Mouse (Mus musculus) common myeloid progenitor, adult 5-6 weeks (primary cell): ENCODE measurements around the gene Ubr7. TPM values are rescaled to one million over a fixed set of nuclear protein-coding genes. Genes with fewer than 3 reads are reported as not detected.

Experiments
- ATAC-seq: replicated peaks from 2 replicates; pipeline ENCODE4 v1.8.0; 2016; ENCODE audit warnings: low read depth, mild to moderate bottlenecking, moderate TSS enrichment, inconsistent platforms; ENCODE audit not compliant: poor library complexity, severe bottlenecking
- total RNA-seq: library from RNA; stranded (forward); fragments of 200-1000, 187-1606 nt; gene quantifications from 2 replicates; pipeline ENCODE4 v1.2.3, GENCODE M21; 2017

The Ubr7 gene
- total RNA-seq, 1 experiment from 2014 or later, result 57.7 TPM

DNA sequence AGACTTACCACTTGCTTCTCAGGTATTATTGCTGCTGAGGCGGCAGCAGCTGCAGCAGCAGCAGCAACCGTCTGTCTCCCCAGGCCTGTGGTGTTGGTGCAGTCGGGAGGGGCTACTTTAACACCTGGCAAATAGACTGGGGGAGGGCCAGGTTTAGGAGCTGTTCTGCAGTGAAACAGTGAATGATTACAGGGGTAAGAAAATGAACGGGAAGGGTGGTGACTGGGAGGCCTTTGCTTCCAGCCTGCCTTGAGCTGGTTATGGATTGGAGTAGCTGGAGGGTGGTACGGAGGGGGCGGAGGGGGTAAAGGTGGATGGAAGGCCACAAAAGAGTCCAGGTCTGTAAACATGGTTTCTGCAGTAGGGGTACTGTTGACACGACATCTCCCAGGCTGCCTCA lies 30.2 kb downstream of the Ubr7 start:
- no peak for ATAC-seq

DNA sequence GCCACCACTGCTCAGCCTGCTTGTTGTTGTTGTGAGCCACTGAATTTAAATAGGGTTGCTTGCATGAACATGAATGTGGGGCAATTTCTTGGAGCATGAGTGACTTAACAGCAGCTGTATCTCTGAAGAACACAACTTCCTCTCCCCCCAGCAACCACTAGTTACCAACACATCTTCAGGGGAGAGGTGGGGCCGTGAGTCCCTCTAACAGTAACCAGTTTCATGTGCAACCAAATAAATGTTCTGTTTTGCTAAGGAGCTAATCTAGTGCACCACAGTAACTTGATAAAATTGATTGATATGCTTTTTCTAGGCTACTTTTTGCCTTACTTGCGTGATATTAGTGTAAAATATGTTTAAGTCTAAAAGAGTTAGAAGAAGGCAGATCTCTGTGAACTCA lies 41.8 kb downstream of the Ubr7 start:
- peak; percentile 99 for ATAC-seq

DNA sequence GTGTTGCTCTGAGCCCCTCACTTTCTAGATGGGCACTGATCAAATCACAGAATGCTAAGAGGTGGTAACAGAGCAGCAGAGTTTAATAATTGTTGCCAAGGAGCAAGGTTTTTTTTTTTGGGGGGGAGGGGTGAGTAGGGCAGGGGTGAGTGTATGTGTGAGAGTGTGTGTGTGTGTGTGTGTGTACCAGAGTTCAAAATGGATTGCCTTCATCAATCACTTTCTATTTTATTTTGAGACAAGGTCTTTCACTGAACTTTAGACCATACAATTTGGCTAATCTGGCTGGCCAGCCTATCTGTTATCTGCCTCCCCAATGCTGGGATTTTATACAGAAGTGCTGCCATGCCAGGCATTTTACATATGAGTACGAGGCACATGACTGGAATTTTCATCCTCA lies 57.1 kb downstream of the Ubr7 start:
- ATAC-seq, result no peak

DNA sequence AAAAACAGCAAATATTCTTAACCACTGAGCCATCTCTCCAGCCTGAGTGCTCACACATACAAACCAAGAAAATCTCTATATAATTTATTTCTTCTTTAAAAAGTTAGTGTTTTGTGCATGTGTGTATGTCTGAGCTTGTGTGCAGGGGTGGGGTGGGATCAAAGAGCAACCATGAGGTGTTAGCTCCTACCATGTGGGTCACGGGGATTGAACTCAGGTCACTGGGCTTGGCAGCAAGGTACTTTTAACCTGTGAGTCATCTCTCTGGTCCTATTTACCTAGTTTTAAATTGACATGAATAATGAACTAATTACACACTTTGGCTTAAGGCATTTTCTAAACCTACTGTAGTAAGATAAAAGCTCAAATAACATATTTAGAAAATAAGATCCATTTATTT lies 68.6 kb downstream of the Ubr7 start:
- ATAC-seq, result no peak

DNA sequence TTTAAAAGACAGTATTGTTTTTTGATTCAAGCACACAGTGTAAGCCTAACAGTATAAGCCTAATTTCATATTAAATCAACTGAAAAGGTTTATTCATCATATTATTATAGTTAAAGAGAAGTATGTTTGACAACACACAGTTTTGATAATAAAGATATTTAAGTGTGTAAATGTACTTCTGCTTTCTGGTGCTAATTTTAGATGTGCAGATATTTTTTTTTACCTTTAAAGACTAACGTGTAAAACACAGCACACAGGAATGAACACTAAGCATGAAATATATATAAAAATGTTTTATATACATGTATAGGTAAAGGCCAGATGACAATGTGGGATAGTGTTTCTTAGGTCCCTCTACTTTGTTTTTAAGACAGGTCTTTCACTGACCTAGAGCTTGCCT lies 69.4 kb downstream of the Ubr7 start:
- no peak for ATAC-seq

Other genes with a start within 250 kb of the Ubr7 start
- gene Chga, start 203.0 kb upstream of the Ubr7 start, total RNA-seq, result not detected in 2 replicates
- 9.4 and 12.0 TPM in 2 replicates for gene Itpk1, start 53.0 kb upstream of the Ubr7 start, total RNA-seq
- 5.5 and 11.6 TPM in 2 replicates for gene Moap1, start 14.3 kb upstream of the Ubr7 start, total RNA-seq
- 11.3 and 11.9 TPM in 2 replicates for gene Tmem251, start 14.2 kb upstream of the Ubr7 start, total RNA-seq
- not detected in 2 replicates for gene Gm28051, start 202 bp upstream of the Ubr7 start, total RNA-seq
- gene Gon7, start 164 bp upstream of the Ubr7 start, total RNA-seq, result 16.2 and 26.6 TPM in 2 replicates
- 7.4 and 7.7 TPM in 2 replicates for gene Gm20604, start 705 bp downstream of the Ubr7 start, total RNA-seq
- gene Btbd7, start 120.5 kb downstream of the Ubr7 start, total RNA-seq, result 21.4 and 25.6 TPM in 2 replicates
- not detected in 2 replicates for gene Cox8c, start 141.3 kb downstream of the Ubr7 start, total RNA-seq
- gene Unc79, start 190.9 kb downstream of the Ubr7 start, total RNA-seq, result 0.09 TPM in 1 of 2 replicates, not detected in the other